18 mouse cellular contexts compared by ENCODE assay signal in genomic region chr13:53969421-53969820, GRCm38 (mm10).
A peak's percentile ranks its signal among the peaks of the same experiment; 100 is the strongest.
DNase-seq lines count a peak whose midpoint lies in the region; ATAC-seq and TF ChIP-seq lines count a peak whose summit lies in the region.
"Had no signal": no experiment of that assay in that cellular context is flagged by ENCODE, and none has a peak within 500 bp of the region (broad histone marks: within the 10 kb centered on the region; RNA-seq: fewer than 3 reads in every experiment).

No protein-coding gene starts in this region.

- H3K4me1 ChIP-seq in cerebellum, adult 2 months (ENCODE audit: control insufficient read depth, insufficient read depth, low read length), result no peaks in the 10 kb centered on the region
- H3K4me1 ChIP-seq: embryonic facial prominence, embryonic 12.5 days; heart, embryonic 10.5 days; stomach, embryonic 15.5 days had no signal

- intact Hi-C loops in left cerebral cortex, postnatal 10 days (cut with DNase I), result no loop called here

- no peaks in the 10 kb centered on the region for H3K27me3 ChIP-seq in cerebellum, adult 2 months (ENCODE audit: control insufficient read depth, insufficient read depth, low read length)
- H3K27me3 ChIP-seq: embryonic facial prominence, embryonic 12.5 days; stomach, embryonic 15.5 days had no signal

- TF ChIP-seq CTCF in cerebellum, adult 2 months (IDR thresholded peaks at IDR 0.05; ENCODE audit: borderline replicate concordance, insufficient read depth, low read depth, low read length), result no peak

- WGBS in cerebellum, adult 2 months, result 93% methylated on average over 2 of the region's 2 CpGs

- H3K4me3 ChIP-seq in cerebellum, adult 2 months (replicated peaks; ENCODE audit: insufficient read depth, low read depth, low read length), result no peak overlapping the region
- H3K4me3 ChIP-seq: embryonic facial prominence, embryonic 12.5 days; heart, embryonic 10.5 days; stomach, embryonic 15.5 days had no signal

- no peak for TF ChIP-seq POLR2A in cerebellum, adult 2 months (IDR thresholded peaks at IDR 0.05; ENCODE audit: borderline replicate concordance, insufficient read depth, low read length)

- ATAC-seq in frontal cortex, adult (ENCODE audit: low TSS enrichment), result peak; percentile 77

- DNase-seq in frontal cortex, postnatal 25 days (ENCODE audit: low spot score in 2 of 2), result no peak
- peak; percentile 33 to 39 for DNase-seq in left cerebral cortex, adult 9 months (ENCODE audit: low spot score in 2 of 2)
- no peak for DNase-seq in left cerebral cortex, postnatal 10 days (ENCODE audit: extremely low spot score in 1 of 2, low spot score in 2 of 2)
- DNase-seq in 3134 (ENCODE audit: extremely low read depth, insufficient read length, low spot score), result peak; percentile 32
- DNase-seq in brain, adult 2 months (ENCODE audit: low read depth, low spot score), result peak; percentile 85
- no peak for DNase-seq in kidney, postnatal 36 days
- no peak for DNase-seq in cerebellum, adult 2 months
- DNase-seq: adrenal gland, adult 8-10 months; B cell, adult 2 months; cerebellum, adult 9-11 months; kidney, adult 11 months; lung, adult 18-20 months; lung, postnatal 36 days; retina, postnatal 1 day had no signal

- H3K27ac ChIP-seq in cerebellum, adult 2 months (ENCODE audit: insufficient read depth, low read length), result no peak overlapping the region
- H3K27ac ChIP-seq: embryonic facial prominence, embryonic 12.5 days; heart, embryonic 10.5 days; stomach, embryonic 15.5 days had no signal

Comparison
In these comparisons a context has a peak if more than half of its experiments do, and no peak if none do; other contexts are left out.
1. DNase-seq: peak in left cerebral cortex, adult 9 months (2 of 2), 3134 (single experiment) and brain, adult 2 months (single experiment); none in frontal cortex, postnatal 25 days (0 of 2), left cerebral cortex, postnatal 10 days (0 of 2), kidney, postnatal 36 days (0 of 2) and cerebellum, adult 2 months (0 of 2).